Mouse (Mus musculus) hindbrain, postnatal 0 days (tissue): Measurements from ENCODE around the gene Nol4l. TPM values are rescaled to one million over a fixed set of nuclear protein-coding genes. Genes with fewer than 3 reads are reported as not detected.
A peak's percentile ranks its signal among the peaks of the same experiment; 100 is the strongest.

ENCODE experiments used
- ATAC-seq: fragments of 200-750 bp; cut with Nextera tagmentation; 2 replicates; pipeline ENCODE4 v1.8.0; 2017; ENCODE audit warnings: mild to moderate bottlenecking, moderate TSS enrichment, moderate library complexity
- DNase-seq: peaks from one replicate; pipeline ENCODE4 v3.0.0-alpha.2; 2015; ENCODE audit warnings: low spot score
- H3K27ac ChIP-seq: fragments of 300-500 bp; sonication (generic); 2 replicates; pipeline ENCODE4 v1.5.1; 2014; ENCODE audit warnings: mild to moderate bottlenecking
- H3K27me3 ChIP-seq: fragments of 300-500 bp; sonication (generic); 2 replicates; pipeline ENCODE4 v1.6.1; 2014; ENCODE audit warnings: low read length, mixed read lengths; ENCODE audit not compliant: insufficient read depth
- H3K36me3 ChIP-seq: fragments of 300-500 bp; sonication (generic); 2 replicates; pipeline ENCODE4 v1.6.1; 2014; ENCODE audit warnings: low read length, mixed read lengths; ENCODE audit not compliant: insufficient read depth
- H3K4me1 ChIP-seq: fragments of 300-500 bp; sonication (generic); 2 replicates; pipeline ENCODE4 v1.6.1; 2014; ENCODE audit warnings: antibody characterized with exemption, low read length, mixed read lengths; ENCODE audit not compliant: insufficient read depth
- H3K4me2 ChIP-seq: fragments of 300-500 bp; sonication (generic); 2 replicates; pipeline ENCODE4 v1.6.1; 2014; ENCODE audit warnings: low read depth, mild to moderate bottlenecking, low read length, moderate library complexity, mixed read lengths
- H3K4me3 ChIP-seq: fragments of 300-500 bp; sonication (generic); 2 replicates; pipeline ENCODE4 v1.5.1; 2014; ENCODE audit warnings: low read length
- H3K9ac ChIP-seq: fragments of 300-500 bp; sonication (generic); replicated peaks from 2 replicates; pipeline ENCODE4 v1.6.1; 2014; ENCODE audit warnings: mild to moderate bottlenecking, low read length, moderate library complexity, mixed read lengths
- H3K9me3 ChIP-seq: fragments of 300-500 bp; sonication (generic); 2 replicates; pipeline ENCODE4 v1.6.1; 2016; ENCODE audit warnings: low read length, mixed read lengths
- CTCF ChIP-seq: IDR thresholded peaks from 2 replicates; pipeline ENCODE4 v1.5.1; 2016; ENCODE audit warnings: antibody characterized with exemption, control low read depth, low read depth
- WGBS: fragments of 180-500 bp; shearing (Covaris S2); extraction: QIAGEN DNeasy Blood & Tissue Kit; methylation state at CpG from one replicate; pipeline ENCODE4 v1.1.7; 2014; 5-methylcytosine and 5-hydroxymethylcytosine counted together
- polyA plus RNA-seq: library from polyadenylated mRNA; unstranded; fragments of >200 nt; fragmentation: Nextera tagmentation; extraction: Ambion mirVana; gene quantifications from 2 replicates; pipeline ENCODE4 v1.2.1, GENCODE M21; 2015
- total RNA-seq: library from RNA; depleted of rRNA; stranded (reverse); fragments of >200 nt; gene quantifications from 2 replicates; pipeline ENCODE4 v1.2.3, GENCODE M21; 2014

The Nol4l gene
- total and polyA plus RNA-seq, 2 experiments from 2014 or later: 24.2 to 80.8 TPM

DNA sequence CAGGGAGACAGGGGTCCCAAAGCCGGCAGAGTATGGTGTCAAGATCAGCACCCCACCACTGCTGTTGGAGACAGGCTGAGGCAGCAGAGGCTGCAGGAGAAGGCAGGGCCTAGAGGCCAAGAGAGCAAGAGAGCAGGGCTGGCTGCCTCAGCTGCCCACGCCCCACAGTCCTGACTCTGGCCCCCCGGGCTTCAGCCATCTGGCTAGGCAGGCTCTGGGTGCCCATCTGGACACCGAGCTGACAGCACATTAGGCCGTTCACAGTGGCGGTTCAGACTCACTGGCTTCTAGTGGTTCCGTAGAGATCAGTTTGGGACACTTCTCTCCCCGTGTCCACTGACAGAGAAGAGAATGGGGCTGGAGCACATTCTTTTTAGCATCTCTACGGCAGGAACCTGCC is 26.4 kb upstream of the Nol4l start:
- H3K27ac ChIP-seq: no peak overlapping the region
- H3K4me2 ChIP-seq: no peak overlapping the region
- TF ChIP-seq CTCF: no peak
- no peaks in the 10 kb centered on the region for H3K9me3 ChIP-seq
- H3K36me3 ChIP-seq: no peaks in the 10 kb centered on the region
- no peaks in the 10 kb centered on the region for H3K27me3 ChIP-seq
- 34% methylated on average over 9 of the region's 9 CpGs for WGBS
- no peak overlapping the region for H3K4me3 ChIP-seq
- H3K4me1 ChIP-seq: peaks cover 20% of the 10 kb centered on the region
- ATAC-seq (no peak), DNase-seq (peak; percentile 28)
- no peak overlapping the region for H3K9ac ChIP-seq

DNA sequence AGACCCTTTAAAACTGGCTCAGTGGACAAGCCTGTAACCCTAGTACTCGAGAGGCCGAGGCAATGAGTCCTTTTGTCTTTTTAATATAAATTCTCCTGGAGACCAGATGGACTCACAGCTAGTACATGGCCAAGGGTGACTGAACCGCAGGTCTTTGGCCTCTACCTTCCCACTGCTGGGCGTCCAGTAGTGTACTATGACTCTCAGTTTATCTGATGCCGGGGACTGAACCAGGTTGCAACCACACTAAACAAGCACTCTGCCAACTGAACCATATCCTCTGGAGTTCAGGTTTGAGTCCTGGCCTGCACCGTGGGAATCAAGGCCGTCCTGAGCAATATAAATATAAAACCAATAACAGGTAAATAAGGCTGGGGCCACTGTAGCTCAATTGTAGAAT is 24.8 kb upstream of the Nol4l start:
- H3K36me3 ChIP-seq: no peaks in the 10 kb centered on the region
- no peak for ATAC-seq
- no peaks in the 10 kb centered on the region for H3K9me3 ChIP-seq
- H3K4me3 ChIP-seq: no peak overlapping the region
- no peak for TF ChIP-seq CTCF
- H3K9ac ChIP-seq: no peak overlapping the region
- H3K27ac ChIP-seq: no peak overlapping the region
- no peak for DNase-seq
- H3K27me3 ChIP-seq: no peaks in the 10 kb centered on the region
- H3K4me1 ChIP-seq: peaks cover 4% of the 10 kb centered on the region; the same call in 1 of the 2 replicates
- 77% methylated on average over 7 of the region's 7 CpGs for WGBS
- no peak overlapping the region for H3K4me2 ChIP-seq

DNA sequence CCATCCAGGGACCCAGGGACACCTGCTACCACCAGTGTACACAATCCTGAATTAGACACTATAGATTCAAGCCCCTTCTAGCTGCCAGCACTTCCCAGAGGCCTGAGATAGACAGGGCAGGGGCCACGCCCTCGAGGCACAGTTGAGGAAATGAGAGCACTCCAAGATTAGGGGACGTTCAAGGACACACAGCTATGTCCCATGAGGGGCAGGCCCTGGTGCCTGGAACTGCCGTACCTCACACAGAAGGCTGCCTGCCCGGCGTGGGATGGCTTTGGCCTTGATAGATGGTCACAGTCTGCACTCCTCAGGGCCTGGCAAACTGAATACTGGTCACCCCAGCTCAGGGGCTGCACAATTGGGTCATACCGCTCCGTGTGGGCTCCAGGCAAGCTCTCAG is 19.7 kb upstream of the Nol4l start:
- no peaks in the 10 kb centered on the region for H3K36me3 ChIP-seq
- H3K4me2 ChIP-seq: no peak overlapping the region
- 77% methylated on average over 8 of the region's 8 CpGs for WGBS
- H3K9me3 ChIP-seq: no peaks in the 10 kb centered on the region
- H3K27ac ChIP-seq: no peak overlapping the region; the same call in 1 of the 2 replicates
- H3K4me3 ChIP-seq: no peak overlapping the region
- H3K9ac ChIP-seq: no peak overlapping the region
- H3K4me1 ChIP-seq: peaks cover 17% of the 10 kb centered on the region
- H3K27me3 ChIP-seq: no peaks in the 10 kb centered on the region
- DNase-seq (no peak), ATAC-seq (no peak)
- TF ChIP-seq CTCF: no peak

DNA sequence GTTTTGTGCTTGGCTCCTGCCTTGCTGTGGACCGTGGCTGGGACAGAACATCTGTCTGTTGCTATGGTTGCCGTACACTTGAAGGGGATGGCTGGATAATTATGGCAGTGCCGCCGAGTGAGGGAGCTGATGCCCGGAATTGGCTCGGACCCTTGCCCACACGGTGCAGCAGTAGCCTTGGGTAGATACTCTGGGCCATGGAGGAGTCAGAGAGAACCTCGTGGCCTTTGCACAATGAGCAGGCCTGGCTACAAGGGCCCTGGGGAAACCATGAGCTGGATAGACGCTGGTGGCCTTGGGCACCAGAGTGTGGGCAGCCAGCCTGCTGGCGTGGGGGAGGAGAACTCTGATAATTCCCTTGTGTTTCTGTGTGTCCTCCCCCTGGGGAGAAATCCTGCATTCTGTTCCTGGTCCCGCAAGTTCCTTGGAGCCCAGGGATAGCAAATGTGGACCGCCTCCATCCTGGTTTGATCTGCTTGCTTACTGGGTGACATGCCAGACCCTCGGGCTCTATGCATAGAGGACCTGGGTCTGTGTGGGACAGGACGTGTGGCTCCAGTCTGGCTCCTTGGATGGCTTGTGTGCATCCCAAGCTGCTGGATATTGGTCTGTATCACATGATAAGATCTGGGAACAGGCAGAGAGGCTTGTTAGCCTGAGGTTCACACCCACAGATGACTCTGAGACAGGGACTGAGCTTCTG is 18.6 kb upstream of the Nol4l start:
- Histone ChIP-seq H3K4me1 (peaks cover 17% of the 10 kb centered on the region), H3K27ac (peak overlapping the region; percentile 54), H3K4me3 (no peak overlapping the region), H3K9ac (no peak overlapping the region; the same call in 1 of the 2 replicates), H3K9me3 (no peaks in the 10 kb centered on the region), H3K4me2 (no peak overlapping the region), H3K36me3 (no peaks in the 10 kb centered on the region), H3K27me3 (no peaks in the 10 kb centered on the region)
- ATAC-seq: peak; percentile 78
- TF ChIP-seq CTCF: no peak
- peak; percentile 68 for DNase-seq
- 15% methylated on average over 14 of the region's 14 CpGs for WGBS

DNA sequence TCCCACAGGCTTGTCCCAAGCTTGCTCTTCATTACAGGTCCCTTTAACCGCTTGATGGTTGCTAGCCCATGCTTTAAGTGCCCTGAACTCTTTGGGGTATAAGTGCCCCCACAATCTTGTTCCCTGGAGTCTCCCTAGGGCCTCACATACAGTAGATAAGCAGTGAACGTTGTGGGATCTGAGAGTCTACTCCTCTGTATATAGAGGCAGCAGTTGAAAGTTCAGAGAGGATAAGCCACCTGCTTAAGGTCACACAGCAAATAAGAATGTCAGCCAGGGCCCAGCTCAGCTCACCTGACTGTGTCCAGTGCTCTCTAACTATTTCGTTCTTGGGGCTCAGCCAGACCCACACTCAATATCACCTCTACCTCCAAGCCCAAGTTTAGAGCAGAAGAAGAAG is 17.9 kb upstream of the Nol4l start:
- no peak overlapping the region for H3K9ac ChIP-seq
- H3K4me2 ChIP-seq: no peak overlapping the region
- H3K27me3 ChIP-seq: no peaks in the 10 kb centered on the region
- no peak overlapping the region for H3K27ac ChIP-seq
- H3K36me3 ChIP-seq: no peaks in the 10 kb centered on the region
- ATAC-seq: no peak
- TF ChIP-seq CTCF: no peak
- peaks cover 17% of the 10 kb centered on the region for H3K4me1 ChIP-seq
- DNase-seq: no peak
- no peaks in the 10 kb centered on the region for H3K9me3 ChIP-seq
- H3K4me3 ChIP-seq: no peak overlapping the region
- WGBS: 84% methylated on average over 3 of the region's 3 CpGs

DNA sequence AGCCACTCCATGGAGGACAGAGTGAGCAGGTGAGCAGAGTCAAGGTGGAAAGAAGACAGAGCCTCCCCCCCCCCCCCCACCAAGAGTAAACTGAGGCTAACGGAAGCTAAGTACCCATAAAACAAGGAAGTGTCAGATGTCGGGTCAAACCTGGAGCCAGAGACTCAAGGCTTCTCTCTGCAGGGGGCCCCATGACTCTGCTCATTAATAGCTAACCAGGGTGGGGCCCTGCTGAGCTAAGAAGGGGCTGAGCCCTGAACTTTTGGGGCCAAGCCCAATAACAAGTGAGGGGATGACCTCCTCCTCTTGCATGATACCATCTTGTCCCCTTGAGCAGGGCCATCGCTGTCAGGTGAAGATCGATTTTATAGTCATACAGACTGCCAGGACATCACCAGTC is 17.2 kb upstream of the Nol4l start:
- 75% methylated on average over 4 of the region's 4 CpGs for WGBS
- DNase-seq: no peak

DNA sequence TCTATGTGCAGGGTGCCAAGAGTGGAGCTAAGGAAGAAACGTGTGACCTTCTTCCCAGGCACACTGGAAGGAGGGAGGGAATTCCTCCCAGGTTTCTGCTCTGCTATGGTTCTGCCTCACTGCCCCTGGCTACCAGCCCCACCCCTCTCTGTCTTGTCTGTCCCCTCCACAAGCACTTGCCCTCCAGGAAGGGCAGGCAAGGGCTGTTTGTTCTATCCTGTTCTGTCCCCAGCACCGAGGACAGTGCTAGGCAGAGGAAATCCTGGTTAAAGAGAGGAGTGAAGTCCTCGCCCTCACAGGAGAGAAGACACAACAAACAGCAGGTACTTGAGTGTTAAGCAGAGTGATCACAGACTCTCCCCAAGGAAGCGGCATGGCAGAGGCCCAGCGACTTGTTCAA is 16.7 kb upstream of the Nol4l start:
- no peak for ATAC-seq
- Histone ChIP-seq H3K27ac (no peak overlapping the region), H3K36me3 (no peaks in the 10 kb centered on the region), H3K9ac (no peak overlapping the region), H3K4me1 (peaks cover 17% of the 10 kb centered on the region), H3K4me2 (no peak overlapping the region), H3K27me3 (no peaks in the 10 kb centered on the region), H3K9me3 (no peaks in the 10 kb centered on the region), H3K4me3 (no peak overlapping the region)
- DNase-seq: no peak
- no peak for TF ChIP-seq CTCF
- 38% methylated on average over 5 of the region's 5 CpGs for WGBS

More for the DNA sequence above, 17.2 kb upstream of the Nol4l start:
- Histone ChIP-seq H3K4me3 (no peak overlapping the region), H3K27me3 (no peaks in the 10 kb centered on the region), H3K9ac (no peak overlapping the region), H3K9me3 (no peaks in the 10 kb centered on the region), H3K36me3 (no peaks in the 10 kb centered on the region), H3K4me1 (peaks cover 17% of the 10 kb centered on the region), H3K4me2 (no peak overlapping the region), H3K27ac (no peak overlapping the region)
- no peak for ATAC-seq
- TF ChIP-seq CTCF: no peak
